Mouse (Mus musculus) forebrain, embryonic 12.5 days (tissue): ENCODE results near the gene Eva1c. TPM values are rescaled to one million over a fixed set of nuclear protein-coding genes. Genes with fewer than 3 reads are reported as not detected.

ENCODE experiments used
- ATAC-seq: fragments of 200-750 bp; cut with Nextera tagmentation; 2 replicates; pipeline ENCODE4 v1.8.0; 2017; ENCODE audit warnings: moderate TSS enrichment; ENCODE audit not compliant: low FRiP score
- H3K27ac ChIP-seq: fragments of 300-500 bp; sonication (generic); 2 replicates; pipeline ENCODE4 v1.5.1; 2016; ENCODE audit warnings: mild to moderate bottlenecking
- H3K27me3 ChIP-seq: fragments of 300-500 bp; sonication (generic); 2 replicates; pipeline ENCODE4 v1.6.1; 2016; ENCODE audit warnings: mild to moderate bottlenecking
- H3K36me3 ChIP-seq: fragments of 300-500 bp; sonication (generic); replicated peaks from 2 replicates; pipeline ENCODE4 v1.6.1; 2016; ENCODE audit warnings: mild to moderate bottlenecking
- H3K4me1 ChIP-seq: fragments of 300-500 bp; sonication (generic); 2 replicates; pipeline ENCODE4 v1.6.1; 2016
- H3K4me2 ChIP-seq: fragments of 300-500 bp; sonication (generic); 2 replicates; pipeline ENCODE4 v1.6.1; 2016; ENCODE audit warnings: mild to moderate bottlenecking, moderate library complexity
- H3K4me3 ChIP-seq: fragments of 300-500 bp; sonication (generic); replicated peaks from 2 replicates; pipeline ENCODE4 v1.5.1; 2016; ENCODE audit warnings: mild to moderate bottlenecking
- H3K9ac ChIP-seq: fragments of 300-500 bp; sonication (generic); 2 replicates; pipeline ENCODE4 v1.6.1; 2016; ENCODE audit warnings: mild to moderate bottlenecking
- H3K9me3 ChIP-seq: fragments of 300-500 bp; sonication (generic); 2 replicates; pipeline ENCODE4 v1.6.1; 2016
- whole genome bisulfite sequencing: fragments of 180-500 bp; shearing (Covaris S2); methylation state at CpG from one replicate; pipeline ENCODE4 v1.1.7; 2016; 5-methylcytosine and 5-hydroxymethylcytosine counted together
- polyA plus RNA-seq: library from polyadenylated mRNA; unstranded; fragments of >200 nt; fragmentation: Nextera tagmentation; extraction: Ambion mirVana; gene quantifications from 2 replicates; pipeline ENCODE4 v1.2.1, GENCODE M21; 2016

Gene Eva1c
- polyA plus RNA-seq, 1 experiment from 2014 or later, result 3.6 TPM

- 88% methylated on average over 3 of the region's 3 CpGs for WGBS
- no peak for ATAC-seq
Observed at GRCm38 (mm10) chr16:90878135-90878860, 51.8 kb downstream of the Eva1c start.

GRCm38 (mm10) chr16:90882501-90882977 is 56.0 kb downstream of the Eva1c start:
- Histone ChIP-seq H3K4me2 (no peak overlapping the region), H3K9ac (no peak overlapping the region), H3K36me3 (no peaks in the 10 kb centered on the region), H3K9me3 (no peaks in the 10 kb centered on the region; the same call in 1 of the 2 replicates), H3K27ac (no peak overlapping the region), H3K4me1 (no peaks in the 10 kb centered on the region), H3K4me3 (no peak overlapping the region), H3K27me3 (no peaks in the 10 kb centered on the region)
- ATAC-seq, result no peak
- WGBS, result 73% methylated on average over 8 of the region's 8 CpGs

More at GRCm38 (mm10) chr16:90878135-90878860, 51.8 kb downstream of the Eva1c start:
- Histone ChIP-seq H3K4me2 (no peak overlapping the region), H3K36me3 (no peaks in the 10 kb centered on the region), H3K9ac (no peak overlapping the region), H3K9me3 (no peaks in the 10 kb centered on the region; the same call in 1 of the 2 replicates), H3K27me3 (no peaks in the 10 kb centered on the region), H3K4me1 (peaks cover 2% of the 10 kb centered on the region; the same call in 1 of the 2 replicates), H3K4me3 (no peak overlapping the region), H3K27ac (no peak overlapping the region)

GRCm38 (mm10) chr16:90885351-90885750 is 58.8 kb downstream of the Eva1c start:
- Histone ChIP-seq H3K9ac (no peak overlapping the region), H3K4me1 (no peaks in the 10 kb centered on the region), H3K4me2 (no peak overlapping the region), H3K27me3 (no peaks in the 10 kb centered on the region), H3K9me3 (no peaks in the 10 kb centered on the region), H3K27ac (no peak overlapping the region), H3K4me3 (no peak overlapping the region), H3K36me3 (no peaks in the 10 kb centered on the region)
- no peak for ATAC-seq
- WGBS, result 83% methylated on average over 2 of the region's 2 CpGs

GRCm38 (mm10) chr16:90885781-90886565 is 59.5 kb downstream of the Eva1c start:
- H3K4me3 ChIP-seq, result no peak overlapping the region

GRCm38 (mm10) chr16:90890683-90891082 is 64.2 kb downstream of the Eva1c start:
- H3K36me3 ChIP-seq, result no peaks in the 10 kb centered on the region
- 91% methylated on average over 9 of the region's 9 CpGs for WGBS
- no peak overlapping the region for H3K4me3 ChIP-seq
- H3K27ac ChIP-seq, result no peak overlapping the region
- no peak overlapping the region for H3K4me2 ChIP-seq
- ATAC-seq, result no peak
- 0 out of 2 replicates have a peak, but pooled peaks cover 4% of the 10 kb centered on the region for H3K27me3 ChIP-seq
- no peaks in the 10 kb centered on the region for H3K4me1 ChIP-seq
- H3K9me3 ChIP-seq, result no peaks in the 10 kb centered on the region
- H3K9ac ChIP-seq, result no peak overlapping the region

More at GRCm38 (mm10) chr16:90885781-90886565, 59.5 kb downstream of the Eva1c start:
- Histone ChIP-seq H3K27me3 (no peaks in the 10 kb centered on the region), H3K36me3 (no peaks in the 10 kb centered on the region), H3K4me2 (no peak overlapping the region), H3K9ac (no peak overlapping the region), H3K27ac (no peak overlapping the region), H3K9me3 (no peaks in the 10 kb centered on the region), H3K4me1 (no peaks in the 10 kb centered on the region)
- ATAC-seq, result no peak
- 80% methylated on average over 9 of the region's 9 CpGs for WGBS

GRCm38 (mm10) chr16:90891601-90892000 is 65.1 kb downstream of the Eva1c start:
- Histone ChIP-seq H3K9me3 (no peaks in the 10 kb centered on the region), H3K4me2 (no peak overlapping the region), H3K27ac (no peak overlapping the region), H3K36me3 (no peaks in the 10 kb centered on the region), H3K27me3 (0 out of 2 replicates have a peak, but pooled peaks cover 4% of the 10 kb centered on the region), H3K4me3 (no peak overlapping the region), H3K9ac (no peak overlapping the region), H3K4me1 (no peaks in the 10 kb centered on the region)
- no peak for ATAC-seq
- 73% methylated on average over 14 of the region's 14 CpGs for WGBS

GRCm38 (mm10) chr16:90892081-90892480 is 65.6 kb downstream of the Eva1c start:
- ATAC-seq, result no peak
- no peak overlapping the region for H3K9ac ChIP-seq
- WGBS, result 86% methylated on average over 8 of the region's 8 CpGs

GRCm38 (mm10) chr16:90893019-90893418 is 66.5 kb downstream of the Eva1c start:
- Histone ChIP-seq H3K9ac (no peak overlapping the region), H3K27me3 (0 out of 2 replicates have a peak, but pooled peaks cover 4% of the 10 kb centered on the region), H3K4me2 (no peak overlapping the region), H3K36me3 (no peaks in the 10 kb centered on the region), H3K27ac (no peak overlapping the region), H3K4me1 (no peaks in the 10 kb centered on the region), H3K4me3 (no peak overlapping the region), H3K9me3 (no peaks in the 10 kb centered on the region)
- 84% methylated on average over 7 of the region's 7 CpGs for WGBS
- no peak for ATAC-seq

More at GRCm38 (mm10) chr16:90892081-90892480, 65.6 kb downstream of the Eva1c start:
- no peaks in the 10 kb centered on the region for H3K9me3 ChIP-seq
- no peaks in the 10 kb centered on the region for H3K4me1 ChIP-seq
- no peaks in the 10 kb centered on the region for H3K36me3 ChIP-seq
- H3K4me3 ChIP-seq, result no peak overlapping the region
- H3K27ac ChIP-seq, result no peak overlapping the region
- 0 out of 2 replicates have a peak, but pooled peaks cover 4% of the 10 kb centered on the region for H3K27me3 ChIP-seq
- no peak overlapping the region for H3K4me2 ChIP-seq

- H3K4me2 ChIP-seq, result no peak overlapping the region
- no peak for ATAC-seq
Observed at GRCm38 (mm10) chr16:90893792-90894191, 67.3 kb downstream of the Eva1c start.

GRCm38 (mm10) chr16:90897651-90898050 is 71.1 kb downstream of the Eva1c start:
- Histone ChIP-seq H3K27me3 (no peaks in the 10 kb centered on the region), H3K36me3 (no peaks in the 10 kb centered on the region), H3K4me3 (no peak overlapping the region), H3K4me1 (no peaks in the 10 kb centered on the region), H3K27ac (no peak overlapping the region), H3K4me2 (no peak overlapping the region), H3K9ac (no peak overlapping the region), H3K9me3 (no peaks in the 10 kb centered on the region)
- WGBS, result 91% methylated on average over 3 of the region's 3 CpGs
- ATAC-seq, result no peak

More at GRCm38 (mm10) chr16:90893792-90894191, 67.3 kb downstream of the Eva1c start:
- no peak overlapping the region for H3K27ac ChIP-seq
- H3K36me3 ChIP-seq, result no peaks in the 10 kb centered on the region
- 0 out of 2 replicates have a peak, but pooled peaks cover 4% of the 10 kb centered on the region for H3K27me3 ChIP-seq
- H3K4me3 ChIP-seq, result no peak overlapping the region
- no peak overlapping the region for H3K9ac ChIP-seq
- no peaks in the 10 kb centered on the region for H3K9me3 ChIP-seq
- 71% methylated on average over 9 of the region's 9 CpGs for WGBS
- H3K4me1 ChIP-seq, result no peaks in the 10 kb centered on the region

GRCm38 (mm10) chr16:90899498-90899897 is 73.0 kb downstream of the Eva1c start:
- H3K4me3 ChIP-seq, result no peak overlapping the region
- no peak overlapping the region for H3K4me2 ChIP-seq
- H3K27me3 ChIP-seq, result no peaks in the 10 kb centered on the region
- H3K4me1 ChIP-seq, result no peaks in the 10 kb centered on the region
- no peak for ATAC-seq
- H3K9ac ChIP-seq, result no peak overlapping the region
- 57% methylated on average over 12 of the region's 12 CpGs for WGBS
- no peaks in the 10 kb centered on the region for H3K36me3 ChIP-seq
- H3K27ac ChIP-seq, result no peak overlapping the region
- H3K9me3 ChIP-seq, result no peaks in the 10 kb centered on the region

GRCm38 (mm10) chr16:90901364-90901763 is 74.8 kb downstream of the Eva1c start:
- Histone ChIP-seq H3K9me3 (no peaks in the 10 kb centered on the region), H3K36me3 (no peaks in the 10 kb centered on the region), H3K4me3 (no peak overlapping the region), H3K4me2 (no peak overlapping the region), H3K27ac (no peak overlapping the region), H3K4me1 (no peaks in the 10 kb centered on the region), H3K9ac (no peak overlapping the region), H3K27me3 (no peaks in the 10 kb centered on the region)
- ATAC-seq, result no peak
- WGBS, result 62% methylated on average over 2 of the region's 4 CpGs
